Mouse (Mus musculus): ENCODE results near the gene Atf6. TPM values are rescaled to one million over a fixed set of nuclear protein-coding genes. Genes with fewer than 3 reads are reported as not detected.

The Atf6 gene
- polyA plus RNA-seq, 1 experiment, result 23.7 TPM

DNA sequence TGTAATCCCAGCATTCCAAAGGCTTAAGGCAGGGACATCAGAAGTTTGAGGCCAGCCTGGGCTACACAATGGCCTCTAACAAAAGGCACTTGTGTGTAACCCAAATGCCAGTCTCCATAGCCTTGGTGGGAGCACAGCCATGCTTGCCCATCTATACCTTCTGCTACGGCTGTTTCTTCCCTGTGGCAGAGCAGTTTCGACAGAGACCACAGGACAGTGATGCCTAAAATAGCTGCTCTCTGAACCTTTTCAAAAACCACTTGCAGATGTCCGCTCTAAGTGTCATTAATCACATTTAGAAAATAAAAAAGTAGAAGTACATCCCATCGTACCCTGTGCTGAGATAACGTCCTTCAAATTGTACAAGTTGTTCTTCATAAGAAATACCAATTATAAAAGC, 2.2 kb downstream of the Atf6 start:
- Histone ChIP-seq H3K27me3 (ENCODE audit: control insufficient read depth, insufficient read depth, low read length, poor library complexity, severe bottlenecking) (no peaks in the 10 kb centered on the region), H3K36me3 (ENCODE audit: control insufficient read depth, insufficient read depth, low read length, poor library complexity, severe bottlenecking) (no peaks in the 10 kb centered on the region), H3K9ac (ENCODE audit: low read depth, poor library complexity, severe bottlenecking) (no peak overlapping the region), H3K9me3 (replicated peaks; ENCODE audit: control insufficient read depth, insufficient read depth, low read length, poor library complexity, severe bottlenecking) (no peaks in the 10 kb centered on the region), H3K27ac (ENCODE audit: insufficient read depth, low read length) (no peak overlapping the region), H3K4me1 (ENCODE audit: control insufficient read depth, insufficient read depth, low read length) (no peaks in the 10 kb centered on the region), H3K4me3 (ENCODE audit: low read depth, low read length) (no peak overlapping the region)
- TF ChIP-seq CTCF (IDR thresholded peaks at IDR 0.05; ENCODE audit: low read depth, low read length) (no peak), EP300 (IDR thresholded peaks at IDR 0.05; ENCODE audit: insufficient read depth, low read depth, low read length) (no peak), POLR2A (IDR thresholded peaks at IDR 0.05; ENCODE audit: insufficient read depth, low read length) (no peak)

DNA sequence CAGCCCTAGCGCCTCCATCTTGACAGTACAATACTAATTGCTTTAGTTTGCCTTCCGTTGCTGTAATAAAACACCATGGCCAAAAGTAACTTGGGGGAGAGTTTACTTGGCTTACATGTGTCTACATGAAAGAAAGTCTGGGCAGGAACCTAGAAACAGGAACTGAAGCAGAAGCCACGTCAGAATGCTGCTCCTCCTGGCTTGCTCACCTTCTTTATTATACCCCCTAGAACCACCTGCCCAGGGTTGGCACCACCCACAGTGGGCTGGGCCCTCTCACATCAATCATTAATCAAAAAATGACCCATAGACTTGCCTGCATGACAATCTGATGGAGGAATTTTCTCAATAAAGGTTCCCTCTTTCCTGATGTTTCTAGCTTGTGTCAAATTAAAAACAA, 2.8 kb downstream of the Atf6 start:
- TF ChIP-seq CTCF (IDR thresholded peaks at IDR 0.05; ENCODE audit: low read depth, low read length) (no peak), POLR2A (IDR thresholded peaks at IDR 0.05; ENCODE audit: insufficient read depth, low read length) (no peak), EP300 (IDR thresholded peaks at IDR 0.05; ENCODE audit: insufficient read depth, low read depth, low read length) (no peak)
- Histone ChIP-seq H3K4me1 (ENCODE audit: control insufficient read depth, insufficient read depth, low read length) (no peaks in the 10 kb centered on the region), H3K9me3 (replicated peaks; ENCODE audit: control insufficient read depth, insufficient read depth, low read length, poor library complexity, severe bottlenecking) (no peaks in the 10 kb centered on the region), H3K27ac (ENCODE audit: insufficient read depth, low read length) (no peak overlapping the region), H3K36me3 (ENCODE audit: control insufficient read depth, insufficient read depth, low read length, poor library complexity, severe bottlenecking) (no peaks in the 10 kb centered on the region), H3K4me3 (ENCODE audit: low read depth, low read length) (no peak overlapping the region), H3K27me3 (ENCODE audit: control insufficient read depth, insufficient read depth, low read length, poor library complexity, severe bottlenecking) (no peaks in the 10 kb centered on the region), H3K9ac (ENCODE audit: low read depth, poor library complexity, severe bottlenecking) (no peak overlapping the region)

DNA sequence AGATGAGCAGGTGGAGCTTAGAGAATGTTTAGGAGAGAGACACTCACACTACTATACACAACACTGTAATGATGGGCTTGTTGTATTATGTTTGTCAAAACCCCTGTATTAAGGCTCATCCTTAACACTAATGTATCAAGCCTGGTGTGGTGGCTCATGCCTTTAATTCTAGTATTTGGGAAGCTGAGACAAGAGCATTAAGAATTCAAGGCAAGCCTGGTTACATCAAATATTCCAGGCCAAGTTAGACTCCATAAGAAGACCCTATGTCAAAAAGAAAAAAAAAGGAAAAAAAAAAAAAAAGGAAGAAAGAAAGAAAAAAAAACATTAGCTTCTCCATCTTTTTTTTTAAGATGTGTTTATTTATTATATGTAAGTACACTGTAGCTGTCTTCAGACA, 3.3 kb downstream of the Atf6 start:
- Histone ChIP-seq H3K9ac (ENCODE audit: low read depth, poor library complexity, severe bottlenecking) (no peak overlapping the region), H3K36me3 (ENCODE audit: control insufficient read depth, insufficient read depth, low read length, poor library complexity, severe bottlenecking) (no peaks in the 10 kb centered on the region), H3K27ac (ENCODE audit: insufficient read depth, low read length) (no peak overlapping the region), H3K9me3 (replicated peaks; ENCODE audit: control insufficient read depth, insufficient read depth, low read length, poor library complexity, severe bottlenecking) (no peaks in the 10 kb centered on the region), H3K27me3 (ENCODE audit: control insufficient read depth, insufficient read depth, low read length, poor library complexity, severe bottlenecking) (no peaks in the 10 kb centered on the region), H3K4me1 (ENCODE audit: control insufficient read depth, insufficient read depth, low read length) (no peaks in the 10 kb centered on the region), H3K4me3 (ENCODE audit: low read depth, low read length) (no peak overlapping the region)
- TF ChIP-seq EP300 (IDR thresholded peaks at IDR 0.05; ENCODE audit: insufficient read depth, low read depth, low read length) (no peak), POLR2A (IDR thresholded peaks at IDR 0.05; ENCODE audit: insufficient read depth, low read length) (no peak), CTCF (IDR thresholded peaks at IDR 0.05; ENCODE audit: low read depth, low read length) (no peak)

DNA sequence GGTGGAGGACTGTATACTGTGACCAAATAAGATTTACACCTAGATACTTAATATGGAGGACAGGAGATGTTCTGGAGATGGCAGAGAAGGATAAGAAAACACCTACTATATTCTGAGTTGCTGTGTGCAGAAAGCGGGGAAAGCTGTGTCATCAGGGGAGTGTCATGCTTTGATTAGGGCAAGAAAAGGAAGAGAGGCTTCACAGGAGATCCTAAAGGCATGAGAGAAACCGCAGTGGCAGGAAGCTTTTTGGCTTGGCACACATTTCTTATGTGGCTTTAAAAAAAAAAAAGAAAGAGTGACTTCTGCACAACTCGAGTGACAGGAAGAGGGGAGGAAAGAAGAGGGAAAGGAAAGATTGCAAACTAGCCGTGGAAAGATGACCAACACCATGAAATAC, 4.5 kb downstream of the Atf6 start:
- TF ChIP-seq POLR2A (IDR thresholded peaks at IDR 0.05; ENCODE audit: insufficient read depth, low read length), result no peak
- no peak for TF ChIP-seq EP300 (IDR thresholded peaks at IDR 0.05; ENCODE audit: insufficient read depth, low read depth, low read length)
- TF ChIP-seq CTCF (IDR thresholded peaks at IDR 0.05; ENCODE audit: low read depth, low read length), result no peak
- no peaks in the 10 kb centered on the region for H3K4me1 ChIP-seq (ENCODE audit: control insufficient read depth, insufficient read depth, low read length)
- no peaks in the 10 kb centered on the region for H3K9me3 ChIP-seq (replicated peaks; ENCODE audit: control insufficient read depth, insufficient read depth, low read length, poor library complexity, severe bottlenecking)
- H3K4me3 ChIP-seq (ENCODE audit: low read depth, low read length), result no peak overlapping the region
- no peak overlapping the region for H3K9ac ChIP-seq (ENCODE audit: low read depth, poor library complexity, severe bottlenecking)
- no peaks in the 10 kb centered on the region for H3K27me3 ChIP-seq (ENCODE audit: control insufficient read depth, insufficient read depth, low read length, poor library complexity, severe bottlenecking)
- H3K27ac ChIP-seq (ENCODE audit: insufficient read depth, low read length), result no peak overlapping the region
- no peaks in the 10 kb centered on the region for H3K36me3 ChIP-seq (ENCODE audit: control insufficient read depth, insufficient read depth, low read length, poor library complexity, severe bottlenecking)

DNA sequence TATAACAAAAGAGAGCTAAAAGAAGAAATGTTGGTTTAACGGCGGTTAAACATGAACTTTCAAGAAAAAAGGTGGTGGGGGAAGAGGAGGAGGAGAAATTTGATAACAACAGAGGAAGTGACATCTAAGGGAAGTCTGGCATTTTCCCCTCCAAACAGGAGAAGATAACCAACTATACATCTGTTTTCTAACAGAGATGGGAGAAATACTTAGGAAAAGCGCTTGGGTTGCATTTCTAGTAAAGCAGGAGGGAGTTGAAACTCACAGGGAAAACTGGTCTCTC, 5.2 kb downstream of the Atf6 start:
- Histone ChIP-seq H3K9me3 (replicated peaks; ENCODE audit: control insufficient read depth, insufficient read depth, low read length, poor library complexity, severe bottlenecking) (no peaks in the 10 kb centered on the region), H3K36me3 (ENCODE audit: control insufficient read depth, insufficient read depth, low read length, poor library complexity, severe bottlenecking) (no peaks in the 10 kb centered on the region), H3K9ac (ENCODE audit: low read depth, poor library complexity, severe bottlenecking) (no peak overlapping the region), H3K27ac (ENCODE audit: insufficient read depth, low read length) (no peak overlapping the region), H3K4me3 (ENCODE audit: low read depth, low read length) (no peak overlapping the region), H3K4me1 (ENCODE audit: control insufficient read depth, insufficient read depth, low read length) (no peaks in the 10 kb centered on the region), H3K27me3 (ENCODE audit: control insufficient read depth, insufficient read depth, low read length, poor library complexity, severe bottlenecking) (no peaks in the 10 kb centered on the region)
- TF ChIP-seq POLR2A (IDR thresholded peaks at IDR 0.05; ENCODE audit: insufficient read depth, low read length), result no peak
- no peak for TF ChIP-seq EP300 (IDR thresholded peaks at IDR 0.05; ENCODE audit: insufficient read depth, low read depth, low read length)
- no peak for TF ChIP-seq CTCF (IDR thresholded peaks at IDR 0.05; ENCODE audit: low read depth, low read length)

DNA sequence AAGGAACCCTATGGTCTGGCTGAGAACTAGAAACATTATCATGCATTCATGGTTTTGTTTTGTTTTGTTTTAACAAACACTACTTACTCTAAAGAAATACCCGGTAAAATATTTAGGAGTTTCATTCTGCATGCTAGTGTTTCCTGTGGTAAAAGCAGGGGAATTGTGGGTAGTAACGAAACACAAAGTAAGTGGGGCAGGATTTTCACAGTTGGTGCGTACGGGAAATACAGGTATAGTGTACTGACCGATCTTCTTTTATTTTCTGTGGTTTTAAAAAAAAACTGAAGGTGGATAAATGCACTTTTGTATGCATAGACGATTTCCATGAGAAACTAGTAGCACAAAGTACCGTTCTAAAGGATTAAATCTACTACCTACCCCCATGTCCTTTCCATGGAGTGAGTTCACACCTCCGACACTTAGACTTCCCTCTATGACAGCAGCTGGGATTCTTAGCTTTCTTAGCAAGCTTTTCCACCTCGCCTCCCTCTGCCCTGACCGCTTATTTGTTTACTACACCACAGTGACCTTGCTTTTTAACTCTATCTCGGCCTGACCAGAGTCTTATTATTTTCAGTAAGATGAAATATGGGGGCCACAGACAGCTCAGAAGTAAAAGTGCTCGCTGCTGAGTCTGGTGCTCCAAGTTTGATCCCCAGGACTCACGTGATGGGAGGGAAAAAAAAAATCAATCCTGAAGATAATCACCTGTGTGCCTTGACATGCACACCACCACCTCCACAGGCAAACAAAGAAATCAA, 5.7 kb downstream of the Atf6 start:
- no peaks in the 10 kb centered on the region for H3K27me3 ChIP-seq (ENCODE audit: control insufficient read depth, insufficient read depth, low read length, poor library complexity, severe bottlenecking)
- no peaks in the 10 kb centered on the region for H3K4me1 ChIP-seq (ENCODE audit: control insufficient read depth, insufficient read depth, low read length)
- TF ChIP-seq EP300 (IDR thresholded peaks at IDR 0.05; ENCODE audit: insufficient read depth, low read depth, low read length), result no peak
- no peak for TF ChIP-seq POLR2A (IDR thresholded peaks at IDR 0.05; ENCODE audit: insufficient read depth, low read length)
- no peak for TF ChIP-seq CTCF (IDR thresholded peaks at IDR 0.05; ENCODE audit: low read depth, low read length)
- no peak overlapping the region for H3K4me3 ChIP-seq (ENCODE audit: low read depth, low read length)
- no peak overlapping the region for H3K9ac ChIP-seq (ENCODE audit: low read depth, poor library complexity, severe bottlenecking)
- no peaks in the 10 kb centered on the region for H3K36me3 ChIP-seq (ENCODE audit: control insufficient read depth, insufficient read depth, low read length, poor library complexity, severe bottlenecking)
- no peak overlapping the region for H3K27ac ChIP-seq (ENCODE audit: insufficient read depth, low read length)
- H3K9me3 ChIP-seq (replicated peaks; ENCODE audit: control insufficient read depth, insufficient read depth, low read length, poor library complexity, severe bottlenecking), result no peaks in the 10 kb centered on the region
